Mouse (Mus musculus): Measurements from ENCODE around the gene Ccdc137. TPM values are rescaled to one million over a fixed set of nuclear protein-coding genes. Genes with fewer than 3 reads are reported as not detected.

Gene Ccdc137
- polyA plus RNA-seq, 1 experiment from 2014 or later, result 29.5 TPM

DNA sequence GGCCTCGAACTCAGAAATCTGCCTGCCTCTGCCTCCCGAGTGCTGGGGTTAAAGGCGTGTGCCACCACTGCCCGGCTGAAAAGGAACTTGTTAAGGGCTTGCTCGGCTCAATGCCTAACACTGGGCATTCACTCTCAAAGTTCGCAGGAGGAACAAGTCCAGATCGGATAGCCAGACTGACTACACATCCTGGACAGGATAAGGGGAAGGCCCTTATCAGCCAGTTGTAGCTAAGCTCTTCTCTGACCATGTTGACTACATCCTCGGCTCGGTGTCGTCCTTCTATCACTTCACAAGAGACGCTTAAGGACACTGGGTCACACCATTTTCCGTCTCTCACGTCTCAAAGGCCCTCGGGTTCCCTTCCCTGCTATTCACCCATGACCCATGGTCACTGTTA is 545 bp upstream of the Ccdc137 start:
- peak overlapping the region; percentile 69 for H3K27ac ChIP-seq
- no peak for TF ChIP-seq CTCF (IDR thresholded peaks at IDR 0.05; ENCODE audit: low read depth)
- peak overlapping the region; percentile 97 for H3K4me2 ChIP-seq (ENCODE audit: low read length)
- DNase-seq (ENCODE audit: low spot score) (peak; percentile 12), ATAC-seq (replicated peaks; ENCODE audit: low FRiP score, low read depth) (no peak)
- H3K27me3 ChIP-seq (ENCODE audit: insufficient read depth, low read length), result no peaks in the 10 kb centered on the region
- peak overlapping the region; percentile 72 for H3K4me3 ChIP-seq (replicated peaks; ENCODE audit: low read depth, low read length)
- no peaks in the 10 kb centered on the region for H3K9me3 ChIP-seq (replicated peaks; ENCODE audit: low read length)
- peak overlapping the region; percentile 81 for H3K9ac ChIP-seq (ENCODE audit: low read depth, low read length)
- peaks cover 19% of the 10 kb centered on the region for H3K36me3 ChIP-seq (ENCODE audit: insufficient read depth, low read length)
- H3K4me1 ChIP-seq (replicated peaks; ENCODE audit: insufficient read depth, low read length), result peaks cover 6% of the 10 kb centered on the region
- 23% methylated on average over 14 of the region's 14 CpGs for WGBS

- peak overlapping the region; percentile 81; the same call in 1 of the 2 replicates for H3K9ac ChIP-seq (ENCODE audit: low read depth, low read length)
- 70% methylated on average over 6 of the region's 6 CpGs for WGBS
- no peak for ATAC-seq (replicated peaks; ENCODE audit: low FRiP score, low read depth)
- H3K9me3 ChIP-seq (replicated peaks; ENCODE audit: low read length), result no peaks in the 10 kb centered on the region
- DNase-seq (ENCODE audit: low spot score), result no peak
- H3K36me3 ChIP-seq (ENCODE audit: insufficient read depth, low read length), result peaks cover 22% of the 10 kb centered on the region
- peak; percentile 33; the same call in 1 of the 2 replicates for TF ChIP-seq CTCF (IDR thresholded peaks at IDR 0.05; ENCODE audit: low read depth)
- no peaks in the 10 kb centered on the region for H3K27me3 ChIP-seq (ENCODE audit: insufficient read depth, low read length)
- H3K27ac ChIP-seq, result 0 out of 2 replicates have a peak overlapping the region, but pooled peaks have one; percentile 69
- H3K4me2 ChIP-seq (ENCODE audit: low read length), result peak overlapping the region; percentile 97
- peak overlapping the region; percentile 72 for H3K4me3 ChIP-seq (replicated peaks; ENCODE audit: low read depth, low read length)
- peaks cover 6% of the 10 kb centered on the region for H3K4me1 ChIP-seq (replicated peaks; ENCODE audit: insufficient read depth, low read length)
Observed at GRCm38 (mm10) chr11:120458847-120459597, 1.1 kb downstream of the Ccdc137 start.

DNA sequence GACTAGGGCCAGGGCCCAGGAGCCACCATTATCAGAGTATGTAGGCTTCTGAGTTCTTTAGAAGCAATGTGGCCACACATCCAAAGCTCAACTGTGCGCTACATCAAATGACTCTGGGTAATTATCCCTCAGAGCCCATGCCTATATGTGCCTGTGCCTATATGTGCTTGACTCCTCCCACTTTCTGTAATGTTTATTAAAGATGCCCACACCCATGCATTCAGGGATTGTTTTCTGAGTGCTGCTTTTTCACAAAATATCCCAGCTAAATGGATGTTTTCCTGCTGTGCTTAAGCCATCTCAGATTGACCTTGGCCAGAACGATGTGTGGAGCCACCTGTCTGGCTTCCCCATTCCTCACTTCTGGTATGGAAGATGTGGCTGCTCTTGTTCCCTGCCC is 5.6 kb downstream of the Ccdc137 start:
- H3K9me3 ChIP-seq (replicated peaks; ENCODE audit: low read length), result no peaks in the 10 kb centered on the region
- H3K4me3 ChIP-seq (replicated peaks; ENCODE audit: low read depth, low read length), result no peak overlapping the region
- TF ChIP-seq CTCF (IDR thresholded peaks at IDR 0.05; ENCODE audit: low read depth), result no peak
- no peak overlapping the region for H3K4me2 ChIP-seq (ENCODE audit: low read length)
- no peak overlapping the region for H3K27ac ChIP-seq
- no peak overlapping the region for H3K9ac ChIP-seq (ENCODE audit: low read depth, low read length)
- no peak for ATAC-seq (replicated peaks; ENCODE audit: low FRiP score, low read depth)
- H3K36me3 ChIP-seq (ENCODE audit: insufficient read depth, low read length), result peaks cover 22% of the 10 kb centered on the region
- peaks cover 16% of the 10 kb centered on the region for H3K4me1 ChIP-seq (replicated peaks; ENCODE audit: insufficient read depth, low read length)
- DNase-seq (ENCODE audit: low spot score), result no peak
- no peaks in the 10 kb centered on the region for H3K27me3 ChIP-seq (ENCODE audit: insufficient read depth, low read length)
- WGBS, result 98% methylated on average over 2 of the region's 2 CpGs

GRCm38 (mm10) chr11:120464365-120464764 is 6.5 kb downstream of the Ccdc137 start:
- H3K27ac ChIP-seq, result no peak overlapping the region
- no peak overlapping the region for H3K4me3 ChIP-seq (replicated peaks; ENCODE audit: low read depth, low read length)
- H3K4me1 ChIP-seq (replicated peaks; ENCODE audit: insufficient read depth, low read length), result peaks cover 12% of the 10 kb centered on the region
- TF ChIP-seq CTCF (IDR thresholded peaks at IDR 0.05; ENCODE audit: low read depth), result no peak
- 88% methylated on average over 5 of the region's 5 CpGs for WGBS
- H3K9ac ChIP-seq (ENCODE audit: low read depth, low read length), result no peak overlapping the region
- H3K9me3 ChIP-seq (replicated peaks; ENCODE audit: low read length), result no peaks in the 10 kb centered on the region
- ATAC-seq (replicated peaks; ENCODE audit: low FRiP score, low read depth), result no peak
- DNase-seq (ENCODE audit: low spot score), result no peak
- H3K4me2 ChIP-seq (ENCODE audit: low read length), result no peak overlapping the region
- H3K27me3 ChIP-seq (ENCODE audit: insufficient read depth, low read length), result no peaks in the 10 kb centered on the region
- peaks cover 22% of the 10 kb centered on the region for H3K36me3 ChIP-seq (ENCODE audit: insufficient read depth, low read length)

GRCm38 (mm10) chr11:120465521-120465920 is 7.6 kb downstream of the Ccdc137 start:
- no peaks in the 10 kb centered on the region for H3K27me3 ChIP-seq (ENCODE audit: insufficient read depth, low read length)
- H3K9me3 ChIP-seq (replicated peaks; ENCODE audit: low read length), result no peaks in the 10 kb centered on the region
- H3K27ac ChIP-seq, result no peak overlapping the region
- 70% methylated on average over 4 of the region's 4 CpGs for WGBS
- H3K4me1 ChIP-seq (replicated peaks; ENCODE audit: insufficient read depth, low read length), result peaks cover 12% of the 10 kb centered on the region
- no peak overlapping the region for H3K4me3 ChIP-seq (replicated peaks; ENCODE audit: low read depth, low read length)
- no peak for ATAC-seq (replicated peaks; ENCODE audit: low FRiP score, low read depth)
- H3K4me2 ChIP-seq (ENCODE audit: low read length), result no peak overlapping the region
- no peak for DNase-seq (ENCODE audit: low spot score)
- H3K36me3 ChIP-seq (ENCODE audit: insufficient read depth, low read length), result peaks cover 23% of the 10 kb centered on the region
- no peak overlapping the region for H3K9ac ChIP-seq (ENCODE audit: low read depth, low read length)
- TF ChIP-seq CTCF (IDR thresholded peaks at IDR 0.05; ENCODE audit: low read depth), result no peak

DNA sequence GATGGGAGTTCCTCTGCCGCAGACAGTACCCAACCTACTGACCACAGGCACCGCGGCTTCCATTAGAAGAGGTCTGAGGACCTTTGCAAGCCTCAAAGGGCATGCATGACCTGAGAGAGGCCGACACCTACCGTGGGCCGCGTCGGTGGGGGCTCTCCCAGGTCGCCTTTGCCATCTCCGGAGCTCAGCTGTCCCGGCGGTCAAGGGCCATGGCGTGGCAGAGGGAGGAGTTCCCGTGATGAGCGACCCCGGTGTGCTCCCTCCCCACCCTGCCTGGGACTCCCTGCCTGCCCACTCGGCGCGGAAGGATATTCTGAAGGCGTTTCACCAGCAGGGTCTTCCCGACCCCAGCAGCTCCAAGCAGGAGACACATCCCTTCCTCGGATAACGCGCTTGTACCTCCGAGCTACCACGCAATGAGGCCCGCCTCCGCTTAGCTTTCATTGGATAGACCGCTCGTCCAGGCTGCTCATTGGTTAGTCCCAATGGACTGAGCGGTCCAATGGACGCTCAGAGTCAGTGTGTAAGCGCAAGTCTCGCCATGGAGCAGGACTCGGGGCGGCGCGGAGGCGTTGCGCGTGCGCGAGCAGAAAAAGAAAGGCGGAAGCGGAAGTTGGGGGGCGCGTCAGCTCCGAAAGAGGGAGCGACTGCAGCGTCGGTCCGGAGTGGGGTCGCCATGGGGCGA is 9.3 kb downstream of the Ccdc137 start, which contains the start of gene Arl16:
TSS of gene Arl16 (minus strand) at position 557 of the 685 bp plus-strand sequence.
- Histone ChIP-seq H3K4me3 (replicated peaks; ENCODE audit: low read depth, low read length) (peak within 1 kb of the TSS; percentile 87), H3K36me3 (ENCODE audit: insufficient read depth, low read length) (peaks cover 23% of the 10 kb centered on the region; the same call in 1 of the 2 replicates), H3K27ac (peak within 1 kb of the TSS; percentile 61), H3K4me2 (ENCODE audit: low read length) (peak within 1 kb of the TSS; percentile 94), H3K9me3 (replicated peaks; ENCODE audit: low read length) (no peaks in the 10 kb centered on the region), H3K27me3 (ENCODE audit: insufficient read depth, low read length) (no peaks in the 10 kb centered on the region), H3K4me1 (replicated peaks; ENCODE audit: insufficient read depth, low read length) (peaks cover 12% of the 10 kb centered on the region), H3K9ac (ENCODE audit: low read depth, low read length) (peak within 1 kb of the TSS; percentile 85)
- peak; percentile 99 for ATAC-seq (replicated peaks; ENCODE audit: low FRiP score, low read depth)
- peak; percentile 99 for DNase-seq (ENCODE audit: low spot score)
- TF ChIP-seq CTCF (IDR thresholded peaks at IDR 0.05; ENCODE audit: low read depth), result no peak
- WGBS, result under 1% methylated on average over 54 of the region's 54 CpGs
